Mouse (Mus musculus): ENCODE measurements around the gene Elmsan1.

- TF ChIP-seq POLR2A (IDR thresholded peaks at IDR 0.05; ENCODE audit: low read depth, low read length), result no peak
- no peak for TF ChIP-seq CTCF (conservative IDR thresholded peaks at IDR 0.05; ENCODE audit: insufficient read depth, insufficient read length, low read depth, low read length)
Observed at GRCm38 (mm10) chr12:84176886-84177765, 41.6 kb downstream of the Elmsan1 start.

All from kidney, adult 2 months (tissue).